Mouse (Mus musculus) E14TG2a.4 (cell line): ENCODE measurements around the gene Psmg1.
"Not testable (repeated sequence)": the region's sequence is repeated elsewhere in the genome, so short reads cannot be mapped to it uniquely, and the experiment has no call there.

ENCODE experiments used
- H3K27me3 ChIP-seq: 2 replicates; pipeline ENCODE4 v1.6.1; 2014; ENCODE audit warnings: low read length, control low read depth; ENCODE audit not compliant: insufficient read depth
- H3K36me3 ChIP-seq: 2 replicates; pipeline ENCODE4 v1.6.1; 2014; ENCODE audit warnings: low read length, control low read depth; ENCODE audit not compliant: insufficient read depth
- H3K4me1 ChIP-seq: replicated peaks from 2 replicates; pipeline ENCODE4 v1.6.1; 2014; ENCODE audit warnings: low read depth, low read length, control low read depth
- H3K4me3 ChIP-seq: replicated peaks from 2 replicates; pipeline ENCODE4 v1.5.1; 2014; ENCODE audit warnings: mild to moderate bottlenecking, low read length
- H3K9me3 ChIP-seq: 2 replicates; pipeline ENCODE4 v1.6.1; 2014; ENCODE audit warnings: low read length, control low read depth
- CTCF ChIP-seq: conservative IDR thresholded peaks from 2 replicates; pipeline ENCODE4 v1.5.1; 2014; ENCODE audit warnings: low read length
- NANOG ChIP-seq: IDR thresholded peaks from 2 replicates; pipeline ENCODE4 v1.6.1; 2014; ENCODE audit warnings: borderline replicate concordance, low read length, mixed read lengths
- POU5F1 ChIP-seq: IDR thresholded peaks from 2 replicates; pipeline ENCODE4 v1.6.1; 2014; ENCODE audit warnings: low read length, borderline replicate concordance

Gene Psmg1

DNA sequence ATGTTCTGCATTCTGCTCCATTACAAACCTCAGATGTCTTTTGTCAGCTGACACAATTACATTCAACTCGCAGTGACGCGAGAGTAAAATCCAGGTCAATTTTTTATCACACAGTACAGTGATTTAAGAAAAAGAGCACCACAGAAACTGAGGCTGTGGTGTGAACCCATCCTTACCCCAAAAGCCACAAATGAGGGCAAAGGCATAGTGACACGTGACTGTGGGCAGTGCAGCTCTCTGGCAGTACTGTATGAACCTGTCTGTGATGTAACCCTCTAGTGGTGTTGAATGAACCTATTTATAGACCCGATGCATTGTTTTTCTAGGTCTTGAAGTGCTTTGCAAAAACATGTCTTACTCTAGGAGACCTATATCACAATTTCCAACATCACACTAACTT is 8.5 kb upstream of the Psmg1 start:
- H3K4me1 ChIP-seq, result peaks cover 7% of the 10 kb centered on the region
- TF ChIP-seq CTCF (no peak), POU5F1 (no peak), NANOG (no peak)
- H3K9me3 ChIP-seq, result no peaks in the 10 kb centered on the region
- peaks cover 84% of the 10 kb centered on the region for H3K36me3 ChIP-seq
- H3K4me3 ChIP-seq, result no peak overlapping the region
- H3K27me3 ChIP-seq, result no peaks in the 10 kb centered on the region

DNA sequence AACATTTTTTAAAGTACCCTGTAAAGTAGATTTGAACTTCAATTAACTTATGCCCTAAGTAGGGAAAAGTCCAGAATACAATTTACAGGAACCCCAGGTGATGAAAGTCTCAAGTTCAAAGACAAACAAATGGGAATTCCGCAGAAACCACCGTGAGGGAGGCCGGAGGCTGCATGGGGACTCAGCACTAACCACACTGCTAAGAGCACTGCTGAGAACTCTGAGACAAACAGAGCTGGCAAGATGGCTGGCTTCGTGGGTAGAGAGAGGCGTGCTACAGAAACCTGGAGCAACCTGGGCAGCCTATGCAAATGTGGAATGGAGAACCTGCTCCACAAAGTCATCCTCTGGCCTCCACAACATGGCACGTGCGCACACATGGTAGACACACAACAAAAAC is 5.4 kb upstream of the Psmg1 start:
- Histone ChIP-seq H3K4me3 (no peak overlapping the region), H3K9me3 (no peaks in the 10 kb centered on the region), H3K4me1 (peaks cover 8% of the 10 kb centered on the region; the same call in 1 of the 2 replicates), H3K36me3 (peaks cover 84% of the 10 kb centered on the region), H3K27me3 (no peaks in the 10 kb centered on the region)
- TF ChIP-seq NANOG, result no peak
- TF ChIP-seq POU5F1, result no peak
- no peak for TF ChIP-seq CTCF

DNA sequence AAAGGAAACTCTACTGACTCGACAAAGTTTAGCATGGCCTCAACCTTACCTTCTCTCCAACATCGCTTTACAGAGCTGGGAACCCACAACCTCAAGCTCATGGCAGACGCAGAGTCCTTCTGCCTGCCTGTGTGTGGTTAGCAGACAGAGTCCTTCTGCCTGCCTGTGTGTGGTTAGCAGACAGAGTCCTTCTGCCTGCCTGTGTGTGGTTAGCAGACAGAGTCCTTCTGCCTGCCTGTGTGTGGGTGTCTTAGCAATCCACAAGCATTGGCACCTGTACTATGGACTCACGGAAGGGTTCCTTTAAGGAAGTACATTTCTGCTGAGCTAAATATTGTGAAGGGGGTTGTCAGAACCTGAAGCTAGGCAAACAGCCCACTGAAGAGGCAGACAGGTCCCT is 3.8 kb upstream of the Psmg1 start:
- peaks cover 14% of the 10 kb centered on the region for H3K4me1 ChIP-seq
- not testable (repeated sequence) for H3K4me3 ChIP-seq, H3K27me3 ChIP-seq, H3K9me3 ChIP-seq
- H3K36me3 ChIP-seq, result peaks cover 70% of the 10 kb centered on the region

DNA sequence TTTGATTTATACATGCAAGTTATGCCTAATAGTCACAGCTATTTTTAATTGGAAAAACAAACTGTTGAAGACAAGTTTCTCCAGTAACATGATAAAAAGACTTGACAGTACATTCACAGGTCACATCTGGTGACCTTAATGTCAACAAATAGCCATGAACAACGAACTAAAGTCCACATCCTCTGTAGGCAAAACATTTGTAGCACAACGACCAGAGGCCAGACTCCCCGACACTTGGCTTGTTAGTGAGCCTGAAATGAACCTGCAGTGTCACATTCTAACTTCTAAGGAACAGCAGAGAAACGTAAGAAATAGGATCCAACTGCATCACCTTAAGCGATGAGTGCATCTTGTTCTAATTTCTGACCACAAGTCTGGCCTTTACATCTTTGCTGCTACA is 1.8 kb upstream of the Psmg1 start:
- peaks cover 71% of the 10 kb centered on the region for H3K36me3 ChIP-seq
- no peaks in the 10 kb centered on the region for H3K27me3 ChIP-seq
- no peak overlapping the region for H3K4me3 ChIP-seq
- H3K4me1 ChIP-seq, result peaks cover 18% of the 10 kb centered on the region
- H3K9me3 ChIP-seq, result no peaks in the 10 kb centered on the region
- TF ChIP-seq NANOG, result no peak
- no peak for TF ChIP-seq CTCF

DNA sequence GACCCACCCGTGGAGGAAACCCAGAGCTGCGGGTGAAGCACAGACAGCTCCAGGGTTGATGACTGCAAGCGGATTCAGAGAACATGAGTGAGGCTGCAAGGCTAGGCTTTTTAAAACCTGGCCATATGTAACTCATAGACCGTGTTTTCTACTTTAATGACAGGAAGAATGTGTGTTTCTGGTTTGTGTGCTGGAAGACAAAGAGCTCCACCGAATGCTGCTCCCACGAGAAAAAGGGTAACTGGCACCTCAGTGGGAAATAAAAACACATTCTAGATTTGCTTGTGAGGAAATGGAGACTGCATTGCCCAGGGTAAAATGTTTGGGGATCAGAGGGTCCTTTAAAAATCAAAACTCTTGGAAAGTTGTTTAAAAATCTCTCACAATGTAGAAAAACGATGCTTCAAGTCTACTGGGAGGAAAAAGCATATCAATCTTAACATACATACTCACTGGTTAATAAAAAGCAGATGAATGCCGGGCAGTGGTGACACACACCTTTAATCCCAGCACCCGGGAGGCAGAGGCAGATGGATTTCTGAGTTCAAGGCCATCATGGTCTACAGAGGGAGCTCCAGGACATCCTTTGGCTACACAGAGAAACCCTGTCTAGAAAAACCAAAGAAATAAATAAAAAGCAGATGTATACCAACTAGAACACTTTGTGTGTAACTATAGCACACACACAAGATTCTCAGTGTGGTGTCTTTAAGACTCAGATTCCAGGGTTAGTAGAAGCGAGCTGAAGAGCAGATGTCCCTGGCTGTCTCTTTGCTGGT is 551 bp upstream of the Psmg1 start:
- no peak for TF ChIP-seq NANOG
- TF ChIP-seq CTCF, result no peak
- TF ChIP-seq POU5F1, result no peak

DNA sequence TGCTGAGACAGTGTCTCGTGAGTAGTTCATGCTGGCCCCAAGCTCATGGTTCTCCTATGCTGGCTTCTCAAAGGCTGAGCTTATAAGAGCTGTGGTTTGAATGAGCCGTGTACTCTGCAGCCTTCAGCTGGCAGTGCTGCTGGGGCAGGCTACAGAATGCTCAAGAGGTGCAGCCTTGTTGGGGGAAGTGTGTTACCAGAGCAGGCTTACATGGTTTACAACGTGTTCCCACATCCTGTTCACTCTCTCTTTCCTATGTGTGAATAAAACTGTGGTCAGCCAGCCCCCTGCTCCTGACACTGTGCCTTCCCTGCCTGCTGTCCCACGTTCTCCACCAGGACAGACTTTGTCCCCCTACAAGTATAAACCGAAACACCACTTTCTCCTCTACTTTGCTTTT is 5.8 kb downstream of the Psmg1 start:
- Histone ChIP-seq H3K27me3 (no peaks in the 10 kb centered on the region), H3K4me1 (peaks cover 13% of the 10 kb centered on the region), H3K36me3 (peaks cover 87% of the 10 kb centered on the region), H3K9me3 (no peaks in the 10 kb centered on the region), H3K4me3 (no peak overlapping the region)
- no peak for TF ChIP-seq POU5F1
- no peak for TF ChIP-seq CTCF
- no peak for TF ChIP-seq NANOG

More for the DNA sequence above, 551 bp upstream of the Psmg1 start:
- Histone ChIP-seq H3K4me3 (peak overlapping the region; percentile 91), H3K4me1 (peaks cover 18% of the 10 kb centered on the region), H3K9me3 (no peaks in the 10 kb centered on the region), H3K27me3 (no peaks in the 10 kb centered on the region), H3K36me3 (peaks cover 71% of the 10 kb centered on the region)

DNA sequence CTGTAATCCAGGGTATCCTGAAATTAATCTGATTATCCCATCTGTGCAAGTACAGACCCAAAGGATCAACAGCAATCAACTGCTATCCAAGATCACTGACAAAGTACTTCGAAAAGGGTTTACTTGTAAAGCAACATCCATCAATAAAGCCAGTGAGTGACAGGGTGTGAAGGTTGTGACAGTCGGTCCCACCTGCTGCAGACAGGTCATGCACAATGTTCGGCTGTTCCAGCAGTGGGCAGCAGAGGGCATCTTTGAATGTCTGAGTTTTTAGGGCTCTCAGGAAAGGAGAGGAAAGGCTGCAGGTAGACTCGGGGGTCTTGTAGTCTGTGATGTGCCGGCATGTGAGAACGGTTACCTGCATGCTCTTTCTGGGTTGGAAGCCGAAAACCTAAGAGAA is 7.2 kb downstream of the Psmg1 start:
- Histone ChIP-seq H3K4me1 (peaks cover 12% of the 10 kb centered on the region), H3K9me3 (no peaks in the 10 kb centered on the region), H3K36me3 (peaks cover 91% of the 10 kb centered on the region), H3K4me3 (no peak overlapping the region), H3K27me3 (no peaks in the 10 kb centered on the region)
- TF ChIP-seq CTCF (peak; percentile 55), POU5F1 (no peak)

DNA sequence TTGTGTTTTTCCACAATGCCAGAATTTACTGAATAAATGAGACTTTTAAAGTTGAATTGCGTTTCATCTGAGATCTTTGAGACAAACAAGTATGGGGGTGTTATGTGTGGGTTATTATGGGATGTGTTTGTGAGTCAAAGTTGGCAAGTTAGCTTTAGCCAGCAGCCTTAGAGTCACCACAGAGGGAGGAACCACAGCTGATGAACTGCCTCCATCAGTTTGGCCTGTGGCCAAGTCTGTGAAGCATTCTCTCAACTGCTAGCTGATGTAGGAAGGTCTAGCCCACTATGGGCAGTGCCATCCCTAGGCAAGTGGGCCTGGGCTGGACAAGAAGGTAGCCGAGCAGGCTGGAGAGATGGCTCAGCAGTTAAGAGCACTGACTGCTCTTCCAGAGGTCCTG is 19.9 kb downstream of the Psmg1 start:
- peaks cover 14% of the 10 kb centered on the region for H3K9me3 ChIP-seq
- H3K36me3 ChIP-seq, result no peaks in the 10 kb centered on the region
- TF ChIP-seq CTCF, result no peak
- no peak for TF ChIP-seq NANOG
- TF ChIP-seq POU5F1, result no peak
- no peaks in the 10 kb centered on the region for H3K27me3 ChIP-seq
- H3K4me1 ChIP-seq, result peaks cover 4% of the 10 kb centered on the region; the same call in 1 of the 2 replicates
- H3K4me3 ChIP-seq, result no peak overlapping the region

DNA sequence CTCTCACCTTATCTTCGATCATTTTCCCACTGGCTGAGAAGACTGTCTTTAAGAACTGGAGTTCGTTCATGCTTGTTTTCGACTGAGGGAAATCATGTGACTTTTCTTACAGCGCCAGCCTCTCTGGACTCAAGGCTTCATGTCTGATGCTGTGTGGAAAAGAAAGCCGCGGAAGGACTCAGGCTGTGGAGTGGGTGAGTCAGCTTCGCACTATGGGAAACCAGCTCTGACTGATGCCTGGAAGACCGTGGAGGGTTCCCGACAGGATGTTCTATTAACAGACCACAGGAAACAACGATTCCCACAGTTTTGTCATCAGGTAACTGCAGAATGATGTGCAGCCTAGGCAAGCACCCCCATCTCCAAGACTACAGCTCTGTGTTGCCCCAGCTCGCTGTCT is 23.3 kb downstream of the Psmg1 start:
- Histone ChIP-seq H3K4me3 (no peak overlapping the region), H3K4me1 (peaks cover 20% of the 10 kb centered on the region), H3K27me3 (no peaks in the 10 kb centered on the region; the same call in 1 of the 2 replicates), H3K9me3 (no peaks in the 10 kb centered on the region), H3K36me3 (no peaks in the 10 kb centered on the region)
- no peak for TF ChIP-seq CTCF
- TF ChIP-seq NANOG, result no peak
- TF ChIP-seq POU5F1, result no peak
